Mouse (Mus musculus) stomach, embryonic 14.5 days (tissue): ENCODE measurements around the gene Gm17555. TPM values are rescaled to one million over a fixed set of nuclear protein-coding genes. Genes with fewer than 3 reads are reported as not detected.

ENCODE experiments used
- ATAC-seq: fragments of 200-750 bp; cut with Nextera tagmentation; 2 replicates; pipeline ENCODE4 v1.8.0; 2017; ENCODE audit warnings: low read depth, moderate TSS enrichment; ENCODE audit not compliant: insufficient number of reproducible peaks, insufficient read depth, low FRiP score
- H3K27ac ChIP-seq: fragments of 300-500 bp; sonication (generic); 2 replicates; pipeline ENCODE4 v1.5.1; 2014; ENCODE audit warnings: mild to moderate bottlenecking, low read length, moderate library complexity, mixed read lengths
- H3K27me3 ChIP-seq: fragments of 300-500 bp; sonication (generic); 2 replicates; pipeline ENCODE4 v1.6.1; 2014; ENCODE audit warnings: low read length, control low read depth, mixed read lengths; ENCODE audit not compliant: control insufficient read depth, insufficient read depth
- H3K36me3 ChIP-seq: fragments of 300-500 bp; sonication (generic); 2 replicates; pipeline ENCODE4 v1.6.1; 2014; ENCODE audit warnings: mild to moderate bottlenecking, control low read depth, low read length, moderate library complexity, mixed read lengths; ENCODE audit not compliant: control insufficient read depth, insufficient read depth
- H3K4me1 ChIP-seq: fragments of 300-500 bp; sonication (generic); 2 replicates; pipeline ENCODE4 v1.6.1; 2014; ENCODE audit warnings: low read length, control low read depth, mixed read lengths; ENCODE audit not compliant: control insufficient read depth, insufficient read depth
- H3K4me2 ChIP-seq: fragments of 300-500 bp; sonication (generic); replicated peaks from 2 replicates; pipeline ENCODE4 v1.6.1; 2014; ENCODE audit warnings: low read depth, low read length, control low read depth
- H3K4me3 ChIP-seq: fragments of 300-500 bp; sonication (generic); 2 replicates; pipeline ENCODE4 v1.5.1; 2014; ENCODE audit warnings: low read depth, low read length, control low read depth
- H3K9ac ChIP-seq: fragments of 300-500 bp; sonication (generic); replicated peaks from 2 replicates; pipeline ENCODE4 v1.6.1; 2014; ENCODE audit warnings: low read depth, mild to moderate bottlenecking, control low read depth, low read length, moderate library complexity, mixed read lengths
- H3K9me3 ChIP-seq: fragments of 300-500 bp; sonication (generic); 2 replicates; pipeline ENCODE4 v1.6.1; 2016; ENCODE audit warnings: low read depth, low read length, control low read depth; ENCODE audit not compliant: control insufficient read depth
- WGBS: fragments of 180-500 bp; shearing (Covaris S2); extraction: QIAGEN DNeasy Blood & Tissue Kit; methylation state at CpG from one replicate; pipeline ENCODE4 v1.1.7; 2014; 5-methylcytosine and 5-hydroxymethylcytosine counted together
- polyA plus RNA-seq: library from polyadenylated mRNA; unstranded; fragments of >200 nt; fragmentation: Nextera tagmentation; extraction: Ambion mirVana; gene quantifications from 2 replicates; pipeline ENCODE4 v1.2.1, GENCODE M21; 2014

Gm17555 gene
- polyA plus RNA-seq, 1 experiment from 2014 or later = not detected

DNA sequence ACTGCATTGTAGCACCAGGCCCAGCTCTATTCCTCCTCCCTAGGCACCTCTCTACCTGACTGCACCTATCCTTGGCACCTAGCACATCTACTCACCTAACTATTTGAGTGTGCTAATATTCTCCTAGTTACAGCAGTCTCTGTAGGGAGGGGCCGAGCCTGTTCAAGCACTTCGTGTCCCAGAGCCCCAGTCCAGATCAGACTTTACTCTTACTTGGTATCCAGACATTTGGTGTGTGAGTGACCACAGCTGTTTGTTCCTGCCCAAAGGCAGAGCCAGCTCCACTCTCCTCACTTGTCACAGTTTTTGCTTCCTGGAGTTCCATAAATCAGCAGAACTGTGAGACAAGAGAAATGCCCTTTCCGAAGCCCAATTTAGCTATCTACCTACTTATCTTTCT, 15.9 kb upstream of the Gm17555 start:
- 61% methylated on average over 3 of the region's 3 CpGs for WGBS
- H3K27ac ChIP-seq = no peak overlapping the region
- no peaks in the 10 kb centered on the region for H3K36me3 ChIP-seq
- H3K4me1 ChIP-seq = 0 out of 2 replicates have a peak, but pooled peaks cover 2% of the 10 kb centered on the region
- H3K4me3 ChIP-seq = no peak overlapping the region
- ATAC-seq = no peak
- no peak overlapping the region for H3K9ac ChIP-seq
- H3K4me2 ChIP-seq = no peak overlapping the region
- no peaks in the 10 kb centered on the region for H3K27me3 ChIP-seq
- no peaks in the 10 kb centered on the region for H3K9me3 ChIP-seq

DNA sequence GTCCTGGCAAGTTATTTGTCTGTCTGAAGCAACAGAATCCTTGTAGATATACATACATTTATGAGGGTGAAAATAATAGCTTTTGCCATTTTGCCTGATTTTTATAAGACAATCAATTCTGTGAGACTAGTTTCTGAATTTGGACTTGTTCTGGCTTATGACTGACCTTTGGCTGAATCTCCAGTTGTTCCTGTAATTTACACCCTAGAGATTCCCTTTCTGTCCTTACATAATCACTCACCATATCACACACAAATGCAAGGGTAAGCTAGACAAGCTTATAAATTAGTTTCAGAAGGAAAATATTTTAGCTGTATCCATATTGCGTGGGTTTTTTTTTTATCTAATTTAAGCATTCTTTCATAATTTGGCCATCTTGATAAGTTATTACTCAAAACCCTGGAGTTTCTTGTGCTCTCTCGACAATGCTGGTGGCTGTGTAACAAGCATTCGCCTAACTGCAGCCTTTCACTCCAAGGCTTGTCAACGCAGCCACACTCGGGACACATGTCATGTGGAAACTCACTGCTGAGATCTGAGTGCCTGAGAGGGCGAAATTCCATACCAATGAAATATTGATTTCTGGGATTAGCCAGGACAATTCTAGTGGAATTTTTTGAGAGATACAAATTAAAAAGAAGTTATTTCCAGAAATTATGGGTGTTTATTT, 3.8 kb upstream of the Gm17555 start:
- ATAC-seq = no peak
- 75% methylated on average over 6 of the region's 6 CpGs for WGBS

DNA sequence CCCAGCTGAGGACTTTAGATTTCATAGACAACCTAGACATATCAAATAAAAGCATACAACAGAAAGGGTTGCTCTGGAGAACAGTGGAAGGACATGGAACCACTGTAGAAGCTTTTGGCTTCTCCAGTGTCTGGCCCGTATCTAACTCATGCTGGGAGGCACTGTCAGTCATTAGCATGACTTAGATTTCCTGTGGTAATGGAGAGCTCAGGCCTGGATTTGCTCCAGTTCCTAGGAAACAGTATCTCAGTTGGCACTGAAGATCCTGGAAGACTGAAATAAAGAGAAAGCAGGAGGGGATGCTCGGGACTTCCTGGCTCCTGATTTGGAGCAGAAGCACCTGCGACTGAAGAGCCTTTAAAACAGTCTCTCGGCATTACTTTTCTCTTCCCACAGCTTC, 12.7 kb downstream of the Gm17555 start:
- H3K27me3 ChIP-seq = no peaks in the 10 kb centered on the region
- 78% methylated on average over 4 of the region's 4 CpGs for WGBS
- no peak overlapping the region for H3K9ac ChIP-seq
- no peak overlapping the region for H3K4me3 ChIP-seq
- no peaks in the 10 kb centered on the region for H3K36me3 ChIP-seq
- H3K27ac ChIP-seq = no peak overlapping the region
- no peaks in the 10 kb centered on the region for H3K9me3 ChIP-seq
- no peak for ATAC-seq
- H3K4me2 ChIP-seq = no peak overlapping the region
- H3K4me1 ChIP-seq = no peaks in the 10 kb centered on the region

More for the DNA sequence above, 3.8 kb upstream of the Gm17555 start:
- Histone ChIP-seq H3K27me3 (no peaks in the 10 kb centered on the region), H3K4me2 (no peak overlapping the region), H3K4me3 (no peak overlapping the region), H3K9me3 (no peaks in the 10 kb centered on the region), H3K36me3 (no peaks in the 10 kb centered on the region), H3K4me1 (no peaks in the 10 kb centered on the region), H3K27ac (no peak overlapping the region), H3K9ac (no peak overlapping the region)

GRCm38 (mm10) chr2:126231731-126232130, 16.8 kb downstream of the Gm17555 start:
- no peak for ATAC-seq
- Histone ChIP-seq H3K36me3 (no peaks in the 10 kb centered on the region), H3K9me3 (no peaks in the 10 kb centered on the region), H3K4me1 (no peaks in the 10 kb centered on the region), H3K9ac (no peak overlapping the region), H3K4me3 (no peak overlapping the region), H3K27me3 (no peaks in the 10 kb centered on the region), H3K4me2 (no peak overlapping the region), H3K27ac (no peak overlapping the region)
- WGBS = 78% methylated on average over 1 of the region's 1 CpGs

GRCm38 (mm10) chr2:126236905-126237304, 22.0 kb downstream of the Gm17555 start:
- no peak for ATAC-seq

GRCm38 (mm10) chr2:126245446-126245845, 30.5 kb downstream of the Gm17555 start:
- no peak overlapping the region for H3K4me3 ChIP-seq
- H3K27ac ChIP-seq = no peak overlapping the region
- H3K9me3 ChIP-seq = no peaks in the 10 kb centered on the region
- H3K9ac ChIP-seq = no peak overlapping the region
- H3K4me2 ChIP-seq = no peak overlapping the region
- H3K36me3 ChIP-seq = no peaks in the 10 kb centered on the region
- 42% methylated on average over 2 of the region's 2 CpGs for WGBS
- no peak for ATAC-seq
- H3K27me3 ChIP-seq = no peaks in the 10 kb centered on the region
- H3K4me1 ChIP-seq = no peaks in the 10 kb centered on the region

More at GRCm38 (mm10) chr2:126236905-126237304, 22.0 kb downstream of the Gm17555 start:
- H3K4me2 ChIP-seq = no peak overlapping the region
- WGBS = 86% methylated on average over 4 of the region's 4 CpGs
- no peak overlapping the region for H3K4me3 ChIP-seq
- H3K27ac ChIP-seq = no peak overlapping the region
- H3K4me1 ChIP-seq = no peaks in the 10 kb centered on the region
- no peak overlapping the region for H3K9ac ChIP-seq
- no peaks in the 10 kb centered on the region for H3K27me3 ChIP-seq
- no peaks in the 10 kb centered on the region for H3K36me3 ChIP-seq
- no peaks in the 10 kb centered on the region for H3K9me3 ChIP-seq

GRCm38 (mm10) chr2:126248536-126248935, 33.6 kb downstream of the Gm17555 start:
- H3K27ac ChIP-seq = no peak overlapping the region
- H3K27me3 ChIP-seq = no peaks in the 10 kb centered on the region
- no peak overlapping the region for H3K4me2 ChIP-seq
- H3K4me3 ChIP-seq = no peak overlapping the region
- no peaks in the 10 kb centered on the region for H3K9me3 ChIP-seq
- H3K4me1 ChIP-seq = no peaks in the 10 kb centered on the region
- no peak overlapping the region for H3K9ac ChIP-seq
- WGBS = 95% methylated on average over 2 of the region's 2 CpGs
- H3K36me3 ChIP-seq = no peaks in the 10 kb centered on the region
- ATAC-seq = no peak

DNA sequence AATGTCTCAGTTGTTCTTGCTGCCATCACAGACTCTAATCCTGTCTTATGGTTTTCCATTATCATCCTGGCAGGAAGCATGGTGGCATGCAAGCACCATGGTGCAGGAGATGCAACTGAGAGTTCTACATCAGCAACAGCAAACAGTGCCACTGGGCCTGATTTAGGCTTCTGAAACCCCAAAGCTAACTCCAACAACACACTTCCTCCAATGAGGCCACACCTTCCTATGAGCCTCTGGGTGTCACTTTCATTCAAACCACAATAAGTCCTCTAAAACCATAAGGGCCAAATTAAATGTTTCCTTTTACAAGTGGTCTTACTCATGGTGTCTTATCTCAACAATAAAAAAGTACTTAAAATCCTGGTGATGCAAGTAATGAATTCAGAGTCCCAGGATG, 37.3 kb downstream of the Gm17555 start:
- Histone ChIP-seq H3K4me3 (no peak overlapping the region), H3K9me3 (no peaks in the 10 kb centered on the region), H3K9ac (no peak overlapping the region), H3K27me3 (no peaks in the 10 kb centered on the region), H3K36me3 (no peaks in the 10 kb centered on the region), H3K4me2 (no peak overlapping the region), H3K27ac (no peak overlapping the region), H3K4me1 (no peaks in the 10 kb centered on the region)
- no peak for ATAC-seq
